Mouse (Mus musculus) stomach, embryonic 14.5 days (tissue): Measurements from ENCODE around the gene Pou2f3. TPM values are rescaled to one million over a fixed set of nuclear protein-coding genes. Genes with fewer than 3 reads are reported as not detected.

Experiments used
- ATAC-seq: fragments of 200-750 bp; cut with Nextera tagmentation; 2 replicates; pipeline ENCODE4 v1.8.0; 2017; ENCODE audit warnings: low read depth, moderate TSS enrichment; ENCODE audit not compliant: insufficient number of reproducible peaks, insufficient read depth, low FRiP score
- H3K27ac ChIP-seq: fragments of 300-500 bp; sonication (generic); 2 replicates; pipeline ENCODE4 v1.5.1; 2014; ENCODE audit warnings: mild to moderate bottlenecking, low read length, moderate library complexity, mixed read lengths
- H3K27me3 ChIP-seq: fragments of 300-500 bp; sonication (generic); 2 replicates; pipeline ENCODE4 v1.6.1; 2014; ENCODE audit warnings: low read length, control low read depth, mixed read lengths; ENCODE audit not compliant: control insufficient read depth, insufficient read depth
- H3K36me3 ChIP-seq: fragments of 300-500 bp; sonication (generic); 2 replicates; pipeline ENCODE4 v1.6.1; 2014; ENCODE audit warnings: mild to moderate bottlenecking, control low read depth, low read length, moderate library complexity, mixed read lengths; ENCODE audit not compliant: control insufficient read depth, insufficient read depth
- H3K4me1 ChIP-seq: fragments of 300-500 bp; sonication (generic); 2 replicates; pipeline ENCODE4 v1.6.1; 2014; ENCODE audit warnings: low read length, control low read depth, mixed read lengths; ENCODE audit not compliant: control insufficient read depth, insufficient read depth
- H3K4me2 ChIP-seq: fragments of 300-500 bp; sonication (generic); replicated peaks from 2 replicates; pipeline ENCODE4 v1.6.1; 2014; ENCODE audit warnings: low read depth, low read length, control low read depth
- H3K4me3 ChIP-seq: fragments of 300-500 bp; sonication (generic); 2 replicates; pipeline ENCODE4 v1.5.1; 2014; ENCODE audit warnings: low read depth, low read length, control low read depth
- H3K9ac ChIP-seq: fragments of 300-500 bp; sonication (generic); replicated peaks from 2 replicates; pipeline ENCODE4 v1.6.1; 2014; ENCODE audit warnings: low read depth, mild to moderate bottlenecking, control low read depth, low read length, moderate library complexity, mixed read lengths
- H3K9me3 ChIP-seq: fragments of 300-500 bp; sonication (generic); 2 replicates; pipeline ENCODE4 v1.6.1; 2016; ENCODE audit warnings: low read depth, low read length, control low read depth; ENCODE audit not compliant: control insufficient read depth
- WGBS: fragments of 180-500 bp; shearing (Covaris S2); extraction: QIAGEN DNeasy Blood & Tissue Kit; methylation state at CpG from one replicate; pipeline ENCODE4 v1.1.7; 2014; 5-methylcytosine and 5-hydroxymethylcytosine counted together
- polyA plus RNA-seq: library from polyadenylated mRNA; unstranded; fragments of >200 nt; fragmentation: Nextera tagmentation; extraction: Ambion mirVana; gene quantifications from 2 replicates; pipeline ENCODE4 v1.2.1, GENCODE M21; 2014

Pou2f3 gene
- polyA plus RNA-seq, 1 experiment from 2014 or later = 0.27 TPM

DNA sequence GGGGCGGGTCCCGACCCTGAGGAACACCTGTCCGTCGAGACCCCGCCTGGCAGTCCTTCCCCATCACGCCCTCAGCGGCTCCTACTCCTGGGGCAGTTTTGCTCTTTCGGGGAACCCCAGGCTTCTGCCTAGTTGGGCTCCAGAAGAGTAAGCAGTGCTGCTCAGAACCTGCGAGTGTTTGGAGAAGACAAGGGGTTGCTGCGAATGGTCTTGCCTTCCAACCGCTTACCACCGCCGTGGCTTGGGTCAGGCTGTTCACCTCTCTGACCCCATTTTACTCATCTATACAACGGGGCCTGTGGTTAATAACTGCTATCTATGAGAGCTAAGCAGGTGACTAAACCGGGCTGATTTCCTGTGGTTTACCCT is 4.2 kb downstream of the Pou2f3 start:
- Histone ChIP-seq H3K9me3 (no peaks in the 10 kb centered on the region), H3K9ac (no peak overlapping the region), H3K36me3 (no peaks in the 10 kb centered on the region), H3K4me1 (peaks cover 25% of the 10 kb centered on the region), H3K27me3 (peaks cover 16% of the 10 kb centered on the region; the same call in 1 of the 2 replicates), H3K4me2 (peak overlapping the region; percentile 70), H3K4me3 (peak overlapping the region; percentile 31), H3K27ac (no peak overlapping the region)
- 0 out of 2 replicates have a peak, but pooled peaks have one; percentile 1 for ATAC-seq
- WGBS = 2% methylated on average over 15 of the region's 15 CpGs

DNA sequence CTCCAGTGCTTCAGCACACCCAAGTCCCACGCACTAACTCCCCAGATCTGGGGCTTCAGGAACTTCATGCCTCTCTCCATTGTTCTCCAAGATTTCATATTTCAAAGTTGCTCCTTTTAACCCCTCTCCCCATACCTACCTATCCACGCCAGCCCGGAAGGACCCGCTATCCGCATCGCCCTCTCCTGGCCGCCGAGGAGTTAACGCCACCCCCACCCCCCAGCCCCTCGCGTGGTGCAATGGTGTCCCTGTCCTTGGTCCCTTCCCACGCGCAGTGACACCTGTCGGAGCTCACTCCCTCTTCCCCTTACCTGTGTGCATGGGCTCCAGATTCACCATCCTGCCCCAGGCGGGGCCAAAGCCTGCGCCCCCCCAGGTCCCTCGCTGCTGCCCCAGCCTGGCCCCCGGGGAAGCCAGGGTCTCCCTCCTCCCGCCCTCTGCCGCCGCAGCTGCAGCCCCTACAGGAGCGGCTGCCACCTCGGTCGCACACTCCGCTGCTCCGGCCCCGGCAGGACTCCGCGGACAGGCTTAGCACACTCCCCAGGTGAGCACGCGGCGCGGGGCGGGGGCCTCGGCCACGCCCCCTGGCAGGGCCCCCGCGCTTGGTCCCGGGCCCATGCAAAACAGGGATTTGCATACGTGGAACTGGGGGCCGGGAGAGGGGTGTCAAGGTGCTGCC is 4.7 kb downstream of the Pou2f3 start:
- H3K4me1 ChIP-seq = peaks cover 20% of the 10 kb centered on the region
- peak; percentile 26; the same call in 1 of the 2 replicates for ATAC-seq
- H3K36me3 ChIP-seq = no peaks in the 10 kb centered on the region
- no peaks in the 10 kb centered on the region for H3K9me3 ChIP-seq
- no peak overlapping the region for H3K9ac ChIP-seq
- H3K4me3 ChIP-seq = peak overlapping the region; percentile 31
- 2% methylated on average over 41 of the region's 41 CpGs for WGBS
- no peak overlapping the region for H3K27ac ChIP-seq
- H3K4me2 ChIP-seq = peak overlapping the region; percentile 70
- H3K27me3 ChIP-seq = peaks cover 16% of the 10 kb centered on the region; the same call in 1 of the 2 replicates

DNA sequence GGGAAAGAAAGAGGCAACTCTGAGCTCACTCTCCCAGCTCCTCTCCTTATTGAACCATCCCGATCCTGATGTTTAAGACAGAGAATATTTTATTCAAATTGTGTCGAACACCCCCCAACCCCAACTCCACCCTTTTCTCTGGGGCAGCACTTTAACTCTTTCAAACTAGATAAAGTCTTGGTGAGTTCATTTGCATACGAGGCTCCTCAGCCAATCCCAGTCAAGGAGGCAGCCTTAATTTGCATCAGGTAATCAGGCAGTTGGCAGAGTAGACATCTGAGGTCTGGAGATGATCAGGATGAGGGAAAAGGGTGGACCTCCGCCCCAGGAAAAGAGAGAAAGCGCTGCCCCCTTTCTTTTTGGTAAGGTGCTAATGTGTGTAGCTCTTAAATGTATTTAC is 10.0 kb downstream of the Pou2f3 start:
- Histone ChIP-seq H3K4me1 (peaks cover 1% of the 10 kb centered on the region), H3K36me3 (no peaks in the 10 kb centered on the region), H3K9me3 (no peaks in the 10 kb centered on the region), H3K4me2 (no peak overlapping the region), H3K27ac (no peak overlapping the region), H3K4me3 (no peak overlapping the region), H3K9ac (no peak overlapping the region), H3K27me3 (0 out of 2 replicates have a peak, but pooled peaks cover 7% of the 10 kb centered on the region)
- no peak for ATAC-seq
- WGBS = 13% methylated on average over 5 of the region's 5 CpGs

- ATAC-seq = no peak
- whole genome bisulfite sequencing = 18% methylated on average over 9 of the region's 9 CpGs
- no peaks in the 10 kb centered on the region for H3K36me3 ChIP-seq
- no peak overlapping the region for H3K4me2 ChIP-seq
- H3K9ac ChIP-seq = no peak overlapping the region
- no peaks in the 10 kb centered on the region for H3K9me3 ChIP-seq
- H3K27ac ChIP-seq = no peak overlapping the region
- H3K4me3 ChIP-seq = no peak overlapping the region
- H3K27me3 ChIP-seq = no peaks in the 10 kb centered on the region
- no peaks in the 10 kb centered on the region for H3K4me1 ChIP-seq
Observed at GRCm38 (mm10) chr9:43194001-43194400, 16.2 kb downstream of the Pou2f3 start.

- no peak overlapping the region for H3K4me3 ChIP-seq
- no peaks in the 10 kb centered on the region for H3K9me3 ChIP-seq
- no peak overlapping the region for H3K27ac ChIP-seq
- no peaks in the 10 kb centered on the region for H3K36me3 ChIP-seq
- H3K4me2 ChIP-seq = no peak overlapping the region
- no peaks in the 10 kb centered on the region for H3K27me3 ChIP-seq
- 45% methylated on average over 4 of the region's 4 CpGs for WGBS
- no peaks in the 10 kb centered on the region for H3K4me1 ChIP-seq
- no peak for ATAC-seq
- H3K9ac ChIP-seq = no peak overlapping the region
Observed at GRCm38 (mm10) chr9:43191561-43191960, 18.6 kb downstream of the Pou2f3 start.

- no peak overlapping the region for H3K9ac ChIP-seq
- WGBS = 62% methylated on average over 3 of the region's 3 CpGs
- no peak overlapping the region for H3K4me2 ChIP-seq
- H3K27me3 ChIP-seq = no peaks in the 10 kb centered on the region
- H3K4me3 ChIP-seq = no peak overlapping the region
- H3K4me1 ChIP-seq = no peaks in the 10 kb centered on the region
- ATAC-seq = no peak
- H3K36me3 ChIP-seq = no peaks in the 10 kb centered on the region
- H3K27ac ChIP-seq = no peak overlapping the region
- H3K9me3 ChIP-seq = no peaks in the 10 kb centered on the region
Observed at GRCm38 (mm10) chr9:43189021-43189356, 21.2 kb downstream of the Pou2f3 start.

GRCm38 (mm10) chr9:43188309-43189020 is 21.7 kb downstream of the Pou2f3 start:
- Histone ChIP-seq H3K27ac (no peak overlapping the region), H3K4me1 (no peaks in the 10 kb centered on the region), H3K36me3 (no peaks in the 10 kb centered on the region), H3K27me3 (no peaks in the 10 kb centered on the region), H3K4me3 (no peak overlapping the region), H3K4me2 (no peak overlapping the region), H3K9me3 (no peaks in the 10 kb centered on the region), H3K9ac (no peak overlapping the region)
- no peak for ATAC-seq
- 57% methylated on average over 12 of the region's 12 CpGs for WGBS

GRCm38 (mm10) chr9:43179614-43180013 is 30.6 kb downstream of the Pou2f3 start:
- WGBS = 49% methylated on average over 5 of the region's 5 CpGs

More at GRCm38 (mm10) chr9:43179614-43180013, 30.6 kb downstream of the Pou2f3 start:
- Histone ChIP-seq H3K4me2 (no peak overlapping the region), H3K4me3 (no peak overlapping the region), H3K27me3 (no peaks in the 10 kb centered on the region), H3K9ac (no peak overlapping the region), H3K4me1 (0 out of 2 replicates have a peak, but pooled peaks cover 4% of the 10 kb centered on the region), H3K27ac (no peak overlapping the region), H3K36me3 (no peaks in the 10 kb centered on the region), H3K9me3 (no peaks in the 10 kb centered on the region)
- ATAC-seq = no peak
